Mouse (Mus musculus) duodenum, adult 2 months (tissue): ENCODE measurements around the gene Narfl. TPM values are rescaled to one million over a fixed set of nuclear protein-coding genes. Genes with fewer than 3 reads are reported as not detected.

Source experiments
- polyA plus RNA-seq: library from polyadenylated mRNA; depleted of rRNA; stranded (reverse); fragments of >200 nt; gene quantifications from 2 replicates; pipeline ENCODE4 v1.2.3, GENCODE M21; 2012; ENCODE audit warnings: low replicate concordance; rRNA removed

The Narfl gene
- polyA plus RNA-seq: 11.9 and 15.5 TPM in 2 replicates

DNA sequence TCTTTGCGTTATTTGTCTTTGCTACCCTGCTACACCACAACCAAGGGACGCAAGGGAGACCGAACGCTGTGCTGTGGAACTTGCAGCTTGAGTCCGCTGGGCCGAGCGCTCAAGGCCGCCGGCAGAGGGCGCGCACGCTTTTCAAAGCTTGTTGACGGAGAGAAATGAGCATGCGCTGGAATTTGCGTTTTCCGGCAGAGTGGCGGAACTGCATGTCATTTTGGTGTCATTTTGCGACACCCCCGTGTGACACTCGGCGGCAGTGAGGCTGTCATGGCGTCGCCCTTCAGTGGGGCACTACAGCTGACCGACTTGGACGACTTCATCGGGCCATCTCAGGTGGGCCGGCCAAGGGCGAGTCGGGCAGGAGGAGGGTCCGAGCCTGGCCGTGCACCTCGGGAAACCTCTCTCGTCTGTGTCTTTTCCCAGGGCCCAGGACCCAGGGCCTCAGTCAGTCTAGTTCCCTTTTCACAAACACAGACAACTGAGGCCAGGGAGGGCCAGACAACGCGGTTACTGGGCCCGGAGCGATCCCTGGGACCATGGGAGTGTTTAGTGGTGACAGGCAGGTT, at the start of gene Narfl:
Gene Narfl (plus strand): TSS at position 228 of the 572 bp plus-strand sequence.

DNA sequence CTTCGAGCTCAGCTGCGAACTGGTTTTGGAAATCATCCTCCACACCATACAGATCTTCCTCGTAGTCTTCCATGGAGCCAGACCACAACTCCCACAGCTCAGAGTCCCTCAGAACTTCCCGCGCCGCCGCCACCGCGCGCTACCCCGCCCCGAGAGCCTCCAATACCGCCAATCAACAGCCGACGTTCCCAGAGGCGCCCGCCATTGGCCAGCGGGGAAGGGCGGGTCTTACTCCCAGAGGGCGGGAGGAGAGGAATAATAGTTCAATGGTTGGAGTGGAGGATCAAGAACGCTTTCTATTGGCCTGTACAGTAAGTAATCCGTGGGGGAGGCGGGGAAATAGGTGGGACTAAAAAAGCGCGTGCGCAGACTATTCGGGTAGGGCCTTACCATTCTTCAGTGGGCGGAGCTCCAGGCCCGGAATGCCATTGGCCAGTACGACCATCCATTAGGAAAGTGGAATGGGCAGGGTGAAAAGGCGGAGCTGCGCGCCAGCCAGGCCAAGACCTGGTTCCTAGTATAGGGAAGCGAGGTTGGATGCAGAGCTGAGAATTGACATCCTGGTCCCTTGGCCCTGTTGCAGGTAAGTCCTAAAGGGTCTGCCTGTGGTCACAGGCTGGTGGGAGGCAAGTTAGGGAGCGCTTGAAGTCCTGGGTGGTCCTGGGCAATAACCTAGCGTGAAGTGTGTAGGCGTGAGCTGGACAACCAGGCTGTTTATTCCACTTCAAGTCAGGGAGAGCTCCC, 46.1 kb upstream of the Narfl start, which contains the start of the genes Chtf18 and Rpusd1:
Gene Chtf18 (minus strand): TSS at position 155 of the 744 bp plus-strand sequence.
Gene Rpusd1 (plus strand): TSS at position 406 of the 744 bp plus-strand sequence.

GRCm38 (mm10) chr17:25735745-25736144, 37.8 kb upstream of the Narfl start, which contains the start of gene Mslnl:
Gene Mslnl, plus strand, starts transcription at chr17:25736042.

DNA sequence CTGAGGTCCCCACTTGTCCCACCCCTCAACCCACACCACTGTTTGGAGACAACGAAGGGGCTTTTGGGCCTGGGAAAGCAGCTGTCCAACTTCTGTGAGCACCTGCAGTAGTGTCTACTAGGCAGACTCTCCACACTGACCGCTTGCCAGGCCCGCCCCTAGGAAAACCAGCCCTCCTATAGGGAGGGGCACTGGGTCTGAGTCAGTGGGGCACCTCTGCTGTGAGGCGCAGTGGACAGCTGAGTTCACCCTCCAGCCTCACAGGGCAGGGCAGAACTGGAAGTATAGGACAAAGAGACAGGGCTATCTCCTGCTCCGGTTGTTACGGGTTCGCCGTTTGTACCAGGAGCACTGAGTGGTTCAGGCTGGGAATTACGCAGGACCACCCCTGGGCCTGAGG, 19.3 kb upstream of the Narfl start, which contains the start of gene Msln:
Gene Msln (minus strand): TSS at position 138 of the 400 bp plus-strand sequence.

DNA sequence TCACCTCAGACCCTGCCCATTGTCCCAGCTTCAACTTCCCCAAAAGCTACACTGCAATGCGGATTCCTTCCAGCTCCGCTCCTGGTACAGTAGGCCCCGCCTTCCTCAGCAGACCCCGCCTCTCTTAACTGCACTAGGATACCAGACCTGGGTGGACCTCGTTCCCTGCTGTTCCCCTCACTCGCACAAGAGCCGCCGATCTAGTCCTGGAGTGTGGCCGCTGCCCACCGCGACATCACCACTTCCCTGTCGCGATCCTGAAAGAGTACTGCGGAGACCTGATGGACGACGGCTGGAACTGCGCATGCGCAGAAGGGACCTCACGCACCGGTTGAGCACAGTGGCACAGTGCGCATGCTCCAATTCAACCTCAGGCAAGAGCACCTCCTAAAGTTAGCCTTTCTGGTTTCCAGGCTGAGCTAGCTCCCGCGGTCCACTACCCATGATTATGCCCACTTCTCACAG, 11.7 kb downstream of the Narfl start, which contains the start of gene Haghl:
Gene Haghl (minus strand): TSS at position 393 of the 465 bp plus-strand sequence.

GRCm38 (mm10) chr17:25786280-25786679, 12.7 kb downstream of the Narfl start, which contains the start of gene Ccdc78:
Gene Ccdc78, plus strand, starts transcription at chr17:25786580.

GRCm38 (mm10) chr17:25792615-25793014, 19.0 kb downstream of the Narfl start, which contains the start of gene Fam173a:
Gene Fam173a, minus strand, starts transcription at chr17:25792901.

GRCm38 (mm10) chr17:25795609-25796092, 22.1 kb downstream of the Narfl start, which contains the start of gene AC134908.4:
Gene AC134908.4, minus strand, starts transcription at chr17:25795659.

DNA sequence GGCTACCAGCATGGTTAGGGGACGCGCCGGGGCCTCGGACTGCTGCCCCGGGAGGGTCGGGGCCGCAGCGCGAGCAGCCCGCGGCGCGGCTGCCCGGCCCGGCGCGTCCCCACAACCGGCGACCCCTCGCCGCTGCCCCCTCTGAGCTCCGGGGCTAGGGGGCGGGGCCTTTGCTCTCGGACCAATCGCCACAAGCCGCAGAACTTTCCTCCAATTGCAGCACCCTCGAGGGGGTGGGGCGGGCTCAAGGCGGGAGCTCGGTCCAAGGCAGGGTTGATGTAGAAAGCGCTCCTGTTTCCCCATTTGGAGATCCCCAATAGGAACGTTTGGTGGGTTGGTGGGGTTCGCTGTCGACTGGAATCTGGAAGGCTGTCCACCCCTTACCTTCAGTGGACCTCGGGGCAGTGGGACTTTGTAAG, 23.4 kb downstream of the Narfl start, which contains the start of gene Metrn:
Gene Metrn (minus strand): TSS at position 186 of the 419 bp plus-strand sequence.

GRCm38 (mm10) chr17:25808789-25809605, 35.4 kb downstream of the Narfl start, which contains the start of gene Fbxl16:
Gene Fbxl16, plus strand, starts transcription at chr17:25809085.

GRCm38 (mm10) chr17:25823452-25823851, 49.9 kb downstream of the Narfl start, which contains the start of gene Wdr24:
Gene Wdr24, plus strand, starts transcription at chr17:25823627.

DNA sequence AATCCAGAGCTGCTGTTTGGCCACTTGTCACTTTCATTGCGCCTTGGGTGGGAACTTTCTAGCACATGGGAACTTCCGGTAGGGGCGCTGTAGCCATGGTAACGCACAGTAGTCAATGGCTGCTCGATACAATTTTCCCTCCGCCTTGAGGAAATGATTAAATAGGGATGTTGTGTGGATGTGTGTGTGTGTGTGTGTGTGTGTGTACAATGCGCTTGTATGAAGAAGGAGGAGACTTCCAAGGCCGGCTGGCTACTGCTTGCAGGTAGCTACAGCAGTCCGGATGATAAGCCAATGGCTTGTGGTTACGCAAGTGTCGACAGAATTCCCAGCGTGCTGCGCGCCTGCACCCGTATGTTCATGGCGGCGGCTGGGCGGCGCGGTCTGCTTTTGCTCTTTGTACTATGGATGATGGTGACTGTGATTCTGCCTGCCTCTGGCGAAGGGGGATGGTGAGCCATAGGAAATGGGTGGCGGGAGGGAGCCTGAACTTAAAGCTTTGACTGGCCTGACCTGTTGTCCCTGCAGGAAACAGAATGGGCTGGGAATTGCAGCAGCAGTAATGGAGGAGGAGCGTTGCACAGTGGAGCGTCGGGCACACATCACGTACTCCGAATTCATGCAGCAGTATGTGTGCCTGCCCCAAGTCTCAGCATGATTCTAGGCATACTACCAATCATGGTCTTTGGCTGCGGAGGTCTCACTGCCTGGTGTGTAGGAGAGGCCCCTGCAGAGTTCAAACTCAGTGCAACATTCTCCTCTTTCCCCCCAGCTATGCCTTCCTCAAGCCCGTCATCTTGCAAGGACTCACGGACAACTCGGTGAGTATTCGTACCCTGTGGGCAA, 55.4 kb downstream of the Narfl start, which contains the start of gene Jmjd8:
Gene Jmjd8 (plus strand): TSS at position 156 of the 846 bp plus-strand sequence.

Other genes with a start within 250 kb of the Narfl start
- gene Sox8, start 203.1 kb upstream of the Narfl start, polyA plus RNA-seq: 0.35 and 0.44 TPM in 2 replicates
- gene Lmf1, start 194.7 kb upstream of the Narfl start, polyA plus RNA-seq: 12.1 and 16.5 TPM in 2 replicates
- 0.23 TPM in 1 of 2 replicates, not detected in the other for gene Gng13, start 56.6 kb upstream of the Narfl start, polyA plus RNA-seq
- gene Chtf18, start 46.4 kb upstream of the Narfl start, polyA plus RNA-seq: 10.7 and 13.7 TPM in 2 replicates
- gene Rpusd1, start 46.1 kb upstream of the Narfl start, polyA plus RNA-seq: 23.9 and 28.5 TPM in 2 replicates
- 0.27 and 0.29 TPM in 2 replicates for gene Mslnl, start 37.7 kb upstream of the Narfl start, polyA plus RNA-seq
- 2.2 and 3.4 TPM in 2 replicates for gene Msln, start 19.4 kb upstream of the Narfl start, polyA plus RNA-seq
- gene Haghl, start 11.9 kb downstream of the Narfl start, polyA plus RNA-seq: 26.8 and 27.4 TPM in 2 replicates
- gene Ccdc78, start 12.8 kb downstream of the Narfl start, polyA plus RNA-seq: 0.06 TPM in 1 of 2 replicates, not detected in the other
- gene Fam173a, start 19.1 kb downstream of the Narfl start, polyA plus RNA-seq: 94.1 and 137 TPM in 2 replicates
- not detected in 2 replicates for gene AC134908.4, start 21.9 kb downstream of the Narfl start, polyA plus RNA-seq
- 29.1 and 38.2 TPM in 2 replicates for gene Metrn, start 23.4 kb downstream of the Narfl start, polyA plus RNA-seq
- 2.5 and 4.1 TPM in 2 replicates for gene Fbxl16, start 35.3 kb downstream of the Narfl start, polyA plus RNA-seq
- gene Wdr24, start 49.9 kb downstream of the Narfl start, polyA plus RNA-seq: 27.2 and 27.4 TPM in 2 replicates
- gene Jmjd8, start 55.1 kb downstream of the Narfl start, polyA plus RNA-seq: 43.0 and 55.8 TPM in 2 replicates
- 105 and 167 TPM in 2 replicates for gene Stub1, start 59.6 kb downstream of the Narfl start, polyA plus RNA-seq
- 6.5 and 12.9 TPM in 2 replicates for gene Rhbdl1, start 63.5 kb downstream of the Narfl start, polyA plus RNA-seq
- 68.5 and 82.6 TPM in 2 replicates for gene Gm20683, start 68.0 kb downstream of the Narfl start, polyA plus RNA-seq
- gene Rhot2, start 71.1 kb downstream of the Narfl start, polyA plus RNA-seq: 122 and 144 TPM in 2 replicates
- 9.5 and 30.5 TPM in 2 replicates for gene Wdr90, start 87.7 kb downstream of the Narfl start, polyA plus RNA-seq
- 135 and 209 TPM in 2 replicates for gene Mcrip2, start 95.0 kb downstream of the Narfl start, polyA plus RNA-seq
- 162 and 249 TPM in 2 replicates for gene Mettl26, start 101.3 kb downstream of the Narfl start, polyA plus RNA-seq
- gene Wfikkn1, start 107.1 kb downstream of the Narfl start, polyA plus RNA-seq: 1.3 and 1.9 TPM in 2 replicates
- gene Rab40c, start 146.0 kb downstream of the Narfl start, polyA plus RNA-seq: 38.2 and 46.0 TPM in 2 replicates
- 69.2 and 87.1 TPM in 2 replicates for gene Pigq, start 171.2 kb downstream of the Narfl start, polyA plus RNA-seq
- not detected in 2 replicates for gene Nhlrc4, start 171.2 kb downstream of the Narfl start, polyA plus RNA-seq
- gene A930017K11Rik, start 178.8 kb downstream of the Narfl start, polyA plus RNA-seq: not detected in 2 replicates
- gene Capn15, start 212.0 kb downstream of the Narfl start, polyA plus RNA-seq: 74.2 and 92.9 TPM in 2 replicates